Mouse (Mus musculus): ENCODE results near the gene Slc17a8.

The Slc17a8 gene

GRCm38 (mm10) chr10:89527054-89527453 lies 94.0 kb downstream of the Slc17a8 start:
- no peak for DNase-seq (ENCODE audit: low spot score)

DNA sequence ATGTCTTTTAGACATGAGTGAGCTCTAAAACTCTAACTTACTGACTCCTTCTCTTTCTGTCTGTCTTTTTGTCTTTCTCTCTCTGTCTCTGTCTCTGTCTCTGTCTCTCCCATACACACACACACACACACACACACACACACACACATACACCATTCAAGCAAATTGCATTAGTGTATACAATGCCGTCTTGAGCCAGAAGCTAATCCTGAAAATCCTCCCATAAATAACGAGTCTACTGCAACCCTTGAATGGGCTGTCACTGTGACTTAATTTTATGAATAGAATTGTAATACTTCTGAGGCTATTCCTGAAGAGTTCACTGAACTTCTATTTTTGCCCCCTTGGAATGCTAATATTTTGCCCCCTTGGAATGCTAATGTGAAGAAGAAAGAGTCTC lies 95.2 kb downstream of the Slc17a8 start:
- no peak for DNase-seq (ENCODE audit: low spot score)
